Mouse (Mus musculus) MEL (cell line): ENCODE data around the gene 3110082I17Rik.

Experiments
- CHD2 ChIP-seq: IDR thresholded peaks from 2 replicates; pipeline ENCODE4 v1.6.1; 2011; ENCODE audit warnings: low read length, improper control_type of control experiment
- CTCF ChIP-seq, 3 experiments: IDR thresholded peaks in 2 of 3; conservative IDR thresholded peaks in 1 of 3; 2 replicates each; pipeline ENCODE4 v1.5.1; 2011 to 2012; ENCODE audit warnings: low read length in 3 of 3, low read depth in 2 of 3, mild to moderate bottlenecking in 2 of 3, improper control_type of control experiment in 1 of 3, inconsistent platforms in 1 of 3, mixed read lengths in 1 of 3, moderate library complexity in 1 of 3; ENCODE audit not compliant: control insufficient read depth in 1 of 3, insufficient read depth in 1 of 3, poor library complexity in 1 of 3, severe bottlenecking in 1 of 3
- GATA1 ChIP-seq: IDR thresholded peaks from 2 replicates; pipeline ENCODE4 v1.6.1; 2011; ENCODE audit warnings: low read depth, low read length, improper control_type of control experiment
- JUND ChIP-seq: IDR thresholded peaks from 2 replicates; pipeline ENCODE4 v1.6.1; 2011; ENCODE audit warnings: low read depth, mild to moderate bottlenecking, improper control_type of control experiment, low read length
- MYC ChIP-seq: IDR thresholded peaks from 2 replicates; pipeline ENCODE4 v1.6.1; 2011; ENCODE audit warnings: low read depth, mild to moderate bottlenecking, low read length, improper control_type of control experiment, moderate library complexity
- NELFE ChIP-seq: IDR thresholded peaks from 2 replicates; pipeline ENCODE4 v1.6.1; 2011; ENCODE audit warnings: low read depth, low read length, improper control_type of control experiment
- POLR2A ChIP-seq, 2 experiments: IDR thresholded peaks; 2 replicates each; pipeline ENCODE4 v1.6.1; 2011 to 2012; ENCODE audit warnings: low read length in 2 of 2, mild to moderate bottlenecking in 2 of 2, control low read depth in 1 of 2, improper control_type of control experiment in 1 of 2, low read depth in 1 of 2, moderate library complexity in 1 of 2; ENCODE audit not compliant: control insufficient read depth in 1 of 2, insufficient read depth in 1 of 2, poor library complexity in 1 of 2
- RAD21 ChIP-seq: IDR thresholded peaks from 2 replicates; pipeline ENCODE4 v1.6.1; 2011; ENCODE audit warnings: mild to moderate bottlenecking, low read depth, low read length, improper control_type of control experiment
- TBP ChIP-seq: IDR thresholded peaks from 2 replicates; pipeline ENCODE4 v1.8.0; 2011; ENCODE audit warnings: low read depth, low read length, improper control_type of control experiment

GRCm38 (mm10) chr5:139449161-139449791, 11.1 kb downstream of the 3110082I17Rik start:
- no peak for TF ChIP-seq CTCF (IDR thresholded peaks at IDR 0.05 in 2 of 3, conservative IDR thresholded peaks at IDR 0.05 in 1 of 3; ENCODE audit: control insufficient read depth in 1 of 3, insufficient read depth in 1 of 3, low read depth in 2 of 3, low read length in 3 of 3, poor library complexity in 1 of 3, severe bottlenecking in 1 of 3)
- no peak for TF ChIP-seq POLR2A (IDR thresholded peaks at IDR 0.05; ENCODE audit: control insufficient read depth in 1 of 2, insufficient read depth in 1 of 2, low read depth in 1 of 2, low read length in 2 of 2, poor library complexity in 1 of 2)
- TF ChIP-seq TBP: no peak
- no peak for TF ChIP-seq GATA1
- no peak for TF ChIP-seq NELFE
- no peak for TF ChIP-seq MYC
- TF ChIP-seq RAD21: no peak
- TF ChIP-seq CHD2: no peak
- no peak for TF ChIP-seq JUND
